Mouse (Mus musculus): ENCODE measurements around the gene Det1. TPM values are rescaled to one million over a fixed set of nuclear protein-coding genes. Genes with fewer than 3 reads are reported as not detected.

Det1 gene
- total and polyA plus RNA-seq, 3 experiments, result 15.8 to 16.8 TPM; not detected in 1

DNA sequence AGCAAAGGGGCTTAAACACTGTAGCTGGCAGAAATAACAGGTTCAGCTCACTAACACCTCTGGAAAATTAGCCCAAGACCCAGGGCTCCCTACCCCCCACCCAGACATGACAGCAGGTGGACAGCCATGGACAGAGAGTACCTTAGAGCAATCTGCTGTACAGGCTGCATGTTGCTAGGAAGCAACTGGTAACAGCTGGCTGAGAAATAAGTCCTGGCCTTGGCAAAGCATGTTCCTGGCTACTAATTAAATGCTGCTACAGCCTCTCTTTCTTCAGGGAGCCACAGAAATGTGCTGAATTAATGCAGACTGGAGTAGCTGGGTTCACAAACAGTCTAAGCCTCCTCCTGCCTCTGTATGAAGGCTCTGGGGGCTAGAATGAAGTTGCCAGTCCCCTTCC lies 32.3 kb downstream of the Det1 start:
- peaks cover 0 to 8% of the 10 kb centered on the region in 2 experiments; a peak in 2 of 4 replicates for H3K4me1 ChIP-seq (ENCODE audit: control insufficient read depth in 1 of 2, insufficient read depth in 2 of 2, low read length in 2 of 2)
- H3K27me3 ChIP-seq (ENCODE audit: control insufficient read depth in 1 of 2, insufficient read depth in 2 of 2, low read length in 2 of 2), result no peaks in the 10 kb centered on the region

DNA sequence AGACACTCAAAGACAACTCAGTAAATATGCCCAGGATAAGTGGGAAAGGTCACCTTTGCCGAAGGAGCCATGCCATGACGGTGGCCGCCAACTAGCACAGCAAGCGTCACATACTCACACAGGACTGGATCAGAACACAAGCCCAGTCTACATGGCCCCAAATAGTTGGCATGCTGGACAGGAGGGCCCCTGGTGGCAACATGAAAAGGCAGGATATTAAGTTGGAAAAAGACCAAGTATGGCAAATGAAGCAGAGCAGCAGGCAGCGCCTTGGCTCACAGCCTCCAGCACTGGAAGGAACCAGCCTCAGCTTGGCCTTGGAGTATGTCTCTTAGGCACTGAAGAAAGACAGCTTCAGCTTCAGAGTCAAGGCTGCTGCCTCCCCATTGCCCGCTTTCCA lies 33.3 kb downstream of the Det1 start:
- Histone ChIP-seq H3K4me3 (ENCODE audit: control insufficient read depth in 1 of 2, insufficient read depth in 1 of 2, low read depth in 2 of 2, low read length in 2 of 2) (no peak overlapping the region), H3K27me3 (ENCODE audit: control insufficient read depth in 1 of 2, insufficient read depth in 2 of 2, low read length in 2 of 2) (no peaks in the 10 kb centered on the region), H3K79me2 (ENCODE audit: control insufficient read depth, insufficient read depth, low read length, poor library complexity) (no peaks in the 10 kb centered on the region), H3K4me1 (ENCODE audit: control insufficient read depth in 1 of 2, insufficient read depth in 2 of 2, low read length in 2 of 2) (peaks cover 0 to 8% of the 10 kb centered on the region in 2 experiments; a peak in 2 of 4 replicates), H3K9me3 (replicated peaks; ENCODE audit: insufficient read depth, low read length) (no peaks in the 10 kb centered on the region), H3K27ac (ENCODE audit: control insufficient read depth, low read depth, low read length) (no peak overlapping the region), H3K9ac (ENCODE audit: control insufficient read depth, low read depth, low read length, poor library complexity, severe bottlenecking) (no peak overlapping the region), H3K36me3 (ENCODE audit: control insufficient read depth in 1 of 2, insufficient read depth in 2 of 2, low read length in 2 of 2) (peaks cover 0 to 2% of the 10 kb centered on the region in 2 experiments; a peak in 2 of 4 replicates)
- no peak for DNase-seq (ENCODE audit: low read depth, low spot score)
- TF ChIP-seq KAT2A (conservative IDR thresholded peaks at IDR 0.05; ENCODE audit: low read depth, low read length) (no peak), TAL1 (IDR thresholded peaks at IDR 0.05; ENCODE audit: low read length) (no peak), MYB (IDR thresholded peaks at IDR 0.05; ENCODE audit: low read depth, low read length) (no peak), HCFC1 (IDR thresholded peaks at IDR 0.05; ENCODE audit: low read depth, low read length) (no peak), MYC (IDR thresholded peaks at IDR 0.05; ENCODE audit: low read depth, low read length) (no peak), MAX (IDR thresholded peaks at IDR 0.05; ENCODE audit: low read length) (no peak), MEF2A (IDR thresholded peaks at IDR 0.05; ENCODE audit: extremely low read depth, insufficient replicate concordance, low read depth, low read length, poor library complexity, severe bottlenecking) (no peak), TBP (IDR thresholded peaks at IDR 0.05; ENCODE audit: low read depth, low read length) (no peak), NELFE (IDR thresholded peaks at IDR 0.05; ENCODE audit: low read depth, low read length) (no peak), GATA1 (IDR thresholded peaks at IDR 0.05; ENCODE audit: low read depth, low read length) (no peak), TCF12 (IDR thresholded peaks at IDR 0.05; ENCODE audit: low read depth, low read length) (no peak), SIN3A (IDR thresholded peaks at IDR 0.05; ENCODE audit: low read length) (no peak), ETS1 (IDR thresholded peaks at IDR 0.05; ENCODE audit: low read depth, low read length) (no peak), MAZ (IDR thresholded peaks at IDR 0.05; ENCODE audit: low read depth, low read length) (no peak), MXI1 (IDR thresholded peaks at IDR 0.05; ENCODE audit: low read depth, low read length) (no peak), POLR2AphosphoS5 (IDR thresholded peaks at IDR 0.05; ENCODE audit: borderline replicate concordance, low read depth, low read length) (no peak), ELF1 (IDR thresholded peaks at IDR 0.05; ENCODE audit: low read depth, low read length) (no peak)

More for the DNA sequence above, 32.3 kb downstream of the Det1 start:
- TF ChIP-seq USF1 (IDR thresholded peaks at IDR 0.05; ENCODE audit: low read depth, low read length), result no peak
- no peak for TF ChIP-seq ETS1 (IDR thresholded peaks at IDR 0.05; ENCODE audit: low read depth, low read length)
- no peak for TF ChIP-seq SIN3A (IDR thresholded peaks at IDR 0.05; ENCODE audit: low read length)
- TF ChIP-seq RCOR1 (IDR thresholded peaks at IDR 0.05; ENCODE audit: low read depth, low read length), result no peak
- no peak for TF ChIP-seq ELF1 (IDR thresholded peaks at IDR 0.05; ENCODE audit: low read depth, low read length)
- no peak for TF ChIP-seq TCF12 (IDR thresholded peaks at IDR 0.05; ENCODE audit: low read depth, low read length)
- no peak for TF ChIP-seq KAT2A (conservative IDR thresholded peaks at IDR 0.05; ENCODE audit: low read depth, low read length)
- no peak for TF ChIP-seq POLR2AphosphoS2 (IDR thresholded peaks at IDR 0.05; ENCODE audit: low read length)
- Histone ChIP-seq H3K9me3 (replicated peaks; ENCODE audit: insufficient read depth, low read length) (no peaks in the 10 kb centered on the region), H3K79me2 (ENCODE audit: control insufficient read depth, insufficient read depth, low read length, poor library complexity) (no peaks in the 10 kb centered on the region), H3K27ac (ENCODE audit: control insufficient read depth, low read depth, low read length) (no peak overlapping the region), H3K4me3 (ENCODE audit: control insufficient read depth in 1 of 2, insufficient read depth in 1 of 2, low read depth in 2 of 2, low read length in 2 of 2) (no peak overlapping the region), H3K36me3 (ENCODE audit: control insufficient read depth in 1 of 2, insufficient read depth in 2 of 2, low read length in 2 of 2) (peaks cover 0 to 2% of the 10 kb centered on the region in 2 experiments; a peak in 2 of 4 replicates), H3K9ac (ENCODE audit: control insufficient read depth, low read depth, low read length, poor library complexity, severe bottlenecking) (no peak overlapping the region)
- no peak for DNase-seq (ENCODE audit: low read depth, low spot score)

All from MEL (cell line).